Mouse (Mus musculus) kidney, adult 18-20 months (tissue): ENCODE results near the gene Olfr1537.

ENCODE experiments used
- DNase-seq: peaks from one replicate; pipeline ENCODE4 v3.0.0; 2021

The Olfr1537 gene

GRCm38 (mm10) chr9:39249894-39250293, at the start of gene Olfr1537:
Gene Olfr1537 (minus strand): TSS chr9:39249994.
- DNase-seq = no peak

DNA sequence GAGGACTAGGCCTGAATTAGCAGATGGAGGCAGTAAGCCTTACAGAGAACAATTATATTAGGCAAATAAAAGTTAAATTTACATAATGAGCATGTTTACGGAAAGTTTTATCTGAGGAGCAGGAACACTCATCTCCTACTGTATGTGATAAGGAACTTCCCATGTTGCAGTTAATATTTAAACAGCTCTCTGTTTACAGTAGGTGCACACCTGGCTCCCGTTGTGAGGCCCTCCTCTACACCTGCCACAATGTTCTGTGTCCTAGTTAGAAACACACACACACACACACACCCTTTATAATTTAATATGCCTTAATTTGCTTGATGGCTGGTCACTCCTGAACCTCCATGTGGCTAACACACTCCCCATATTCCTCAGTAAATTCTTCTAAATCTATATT, 37.3 kb upstream of the Olfr1537 start:
- DNase-seq = no peak

GRCm38 (mm10) chr9:39276718-39277117, 26.9 kb upstream of the Olfr1537 start, which contains the start of gene Olfr945:
Gene Olfr945 (minus strand): TSS chr9:39276818.
- DNase-seq = no peak

DNA sequence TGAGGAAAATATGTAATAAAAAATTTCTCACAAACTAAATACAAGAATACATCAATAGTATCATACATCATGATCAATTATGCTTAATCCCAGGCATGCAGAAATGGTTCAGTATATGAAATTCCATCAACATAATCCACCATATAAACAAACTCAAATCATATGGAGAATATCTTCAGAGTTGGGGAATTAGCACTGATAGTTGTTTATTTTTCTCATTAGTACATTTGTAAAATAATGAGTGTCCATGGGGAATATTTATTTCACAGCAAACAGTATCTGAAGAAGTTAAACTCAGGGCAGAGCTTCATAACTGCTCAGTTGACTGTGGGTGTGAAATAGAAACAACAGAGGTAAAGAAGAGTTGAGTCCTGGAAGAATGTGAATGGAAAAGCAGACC, 48.2 kb downstream of the Olfr1537 start, which contains the start of gene Olfr944:
Olfr944 (plus strand) TSS at position 301 of the 400 bp plus-strand sequence.
- DNase-seq = no peak
